Mouse (Mus musculus) skeletal muscle tissue, postnatal 0 days (tissue): ENCODE measurements around the gene Rab7. TPM values are rescaled to one million over a fixed set of nuclear protein-coding genes. Genes with fewer than 3 reads are reported as not detected.

Experiments used
- microRNA-seq, 2 experiments: library from miRNA; unstranded; fragments of <30 nt; microRNA quantifications; one replicate each; pipeline ENCODE4; 2016
- polyA plus RNA-seq: library from polyadenylated mRNA; unstranded; fragments of >200 nt; fragmentation: Nextera tagmentation; extraction: Ambion mirVana; gene quantifications from 2 replicates; pipeline ENCODE4 v1.2.1, GENCODE M21; 2015

The Rab7 gene
- polyA plus RNA-seq = 236 and 256 TPM in 2 replicates

DNA sequence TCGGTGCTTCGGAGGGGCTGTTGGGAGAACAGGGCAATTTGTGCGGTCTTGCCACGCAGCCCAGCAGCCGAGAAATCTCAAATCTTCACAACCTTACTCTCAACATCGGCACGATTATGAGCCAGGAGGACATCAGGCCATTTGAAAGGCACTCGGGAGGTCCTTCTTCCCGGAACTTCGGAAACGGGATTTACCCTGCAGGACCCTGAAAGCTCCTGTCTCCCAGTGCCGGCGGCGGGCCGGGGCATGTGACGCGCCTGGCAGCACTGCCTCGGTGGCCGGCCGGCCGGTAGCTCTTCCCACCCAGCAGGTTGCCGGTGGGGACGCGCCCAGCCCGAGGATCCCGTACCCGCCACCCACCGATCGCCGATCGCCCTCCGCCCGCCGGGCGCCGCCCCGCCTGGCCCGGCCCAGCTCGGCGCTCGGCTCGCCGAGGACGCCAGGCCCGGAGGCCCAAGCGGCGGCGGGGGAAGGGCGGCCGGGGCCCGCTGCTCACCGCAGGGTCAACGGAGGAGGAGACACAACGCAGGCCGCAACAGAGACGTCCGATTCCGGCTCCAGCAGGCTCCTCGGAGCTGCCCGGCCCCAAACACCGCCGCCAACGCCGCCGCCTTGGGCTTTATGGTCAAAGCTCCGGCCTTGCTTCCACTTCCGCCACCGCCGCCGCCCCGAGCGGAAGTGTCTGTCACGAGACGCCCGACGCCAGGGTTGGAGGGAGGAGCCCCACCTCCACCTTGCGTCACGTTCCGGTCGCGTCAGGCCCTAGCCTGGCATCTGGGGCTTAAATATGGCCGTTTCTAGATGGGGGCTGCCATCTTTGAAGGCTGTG is at the start of gene Rab7:
Gene Rab7, minus strand, starts transcription at position 694 of the 829 bp plus-strand sequence.

DNA sequence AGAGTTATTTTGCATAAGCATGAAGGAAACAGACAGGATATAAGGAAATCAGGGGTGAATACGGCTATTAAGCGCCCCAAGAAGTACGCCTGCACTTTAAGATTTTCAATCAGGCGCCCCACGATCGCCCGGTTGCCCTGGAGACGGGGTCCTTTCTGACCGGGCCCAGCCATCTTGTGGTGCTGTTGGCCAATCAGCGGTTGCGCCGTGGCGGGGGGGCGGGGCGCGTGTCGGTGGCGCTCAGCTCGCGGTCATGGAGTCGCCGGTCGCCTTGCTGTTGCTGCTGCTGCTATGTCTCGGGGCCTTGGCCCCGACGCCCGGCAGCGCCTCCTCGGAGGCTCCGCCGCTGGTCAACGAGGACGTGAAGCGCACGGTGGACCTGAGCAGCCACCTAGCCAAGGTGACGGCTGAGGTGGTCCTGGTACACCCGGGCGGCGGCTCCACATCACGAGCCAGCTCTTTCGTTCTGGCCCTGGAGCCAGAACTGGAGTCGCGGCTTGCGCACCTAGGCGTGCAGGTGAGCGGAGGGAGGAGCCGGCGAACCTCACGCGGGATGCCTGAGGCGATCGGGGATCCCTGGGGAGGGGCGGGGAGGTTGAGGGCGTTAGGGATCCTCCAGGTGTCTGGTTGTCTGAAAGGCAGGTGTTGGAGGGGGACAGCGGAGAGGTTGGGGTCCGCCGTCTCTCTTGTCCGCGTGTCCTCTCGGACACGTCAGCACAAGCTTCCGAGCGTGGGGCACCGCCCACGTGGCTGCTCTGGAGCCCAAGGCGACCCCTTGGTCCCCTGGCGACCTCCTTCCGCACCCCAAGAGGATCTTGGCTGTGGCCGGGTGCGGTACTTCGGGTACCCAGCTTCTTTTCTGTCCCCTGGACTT is 39.4 kb upstream of the Rab7 start, which contains the start of gene Rpn1:
Gene Rpn1, plus strand, starts transcription at position 205 of the 874 bp plus-strand sequence.

DNA sequence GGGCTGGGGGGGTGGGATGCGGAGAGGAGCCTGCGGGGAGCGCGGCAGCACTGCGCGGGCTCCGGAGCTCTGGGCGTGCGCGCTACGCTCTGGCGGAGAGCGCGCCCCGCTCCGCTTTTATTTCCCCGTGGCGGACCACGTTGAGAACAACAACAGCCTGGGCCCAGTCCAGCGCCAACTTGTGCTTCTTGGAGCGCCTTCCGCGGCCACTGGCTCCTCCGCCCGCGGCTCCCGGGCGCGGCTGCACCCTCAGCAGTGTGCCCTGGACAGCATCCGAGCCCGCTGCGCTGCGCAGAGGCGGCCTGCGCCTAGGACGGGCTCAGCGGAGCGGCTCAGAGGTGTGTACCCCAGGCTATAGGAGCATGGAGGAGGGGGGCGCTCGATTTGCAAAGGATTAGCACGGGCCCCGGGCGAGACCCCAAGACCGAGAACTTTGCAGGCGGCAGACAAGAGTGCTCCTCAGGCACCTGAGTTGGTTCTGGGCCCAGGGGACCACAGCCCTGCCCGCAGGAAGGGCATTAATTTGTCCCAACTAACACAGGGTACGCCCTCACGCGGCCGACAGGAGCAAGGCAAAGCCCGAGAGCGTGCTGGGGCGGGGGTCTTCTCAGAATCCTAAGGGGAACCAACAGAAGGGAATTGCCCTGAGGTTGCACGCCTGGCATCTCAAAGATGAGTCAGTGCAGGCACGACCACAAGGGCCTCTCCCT is 63.4 kb downstream of the Rab7 start, which contains the start of gene H1fx:
Gene H1fx, minus strand, starts transcription at position 91 of the 710 bp plus-strand sequence.

Small RNA genes lying within 50 kb of the gene (microRNA-seq; reads per million reads assigned to microRNA genes)
- 0.20 to 1.7 reads per million in 2 experiments for gene Gm47286

Other genes starting within 250 kb of the Rab7 start
- gene Rab43, start 233.1 kb downstream of the Rab7 start, polyA plus RNA-seq = 7.4 and 8.5 TPM in 2 replicates
- 1.5 and 2.2 TPM in 2 replicates for gene Gm45140, start 209.5 kb downstream of the Rab7 start, polyA plus RNA-seq
- gene Isy1, start 206.5 kb downstream of the Rab7 start, polyA plus RNA-seq = 21.0 and 30.2 TPM in 2 replicates
- 1,054 and 1,079 TPM in 2 replicates for gene Cnbp, start 194.2 kb downstream of the Rab7 start, polyA plus RNA-seq
- gene Copg1, start 157.5 kb downstream of the Rab7 start, polyA plus RNA-seq = 63.5 and 67.2 TPM in 2 replicates
- gene Hmces, start 131.3 kb downstream of the Rab7 start, polyA plus RNA-seq = 18.7 and 22.7 TPM in 2 replicates
- gene H1fx, start 63.6 kb downstream of the Rab7 start, polyA plus RNA-seq = 21.2 and 25.4 TPM in 2 replicates
- 84.4 and 103 TPM in 2 replicates for gene Rpn1, start 39.2 kb upstream of the Rab7 start, polyA plus RNA-seq
- 9.9 and 13.1 TPM in 2 replicates for gene Gata2, start 148.6 kb upstream of the Rab7 start, polyA plus RNA-seq
- not detected in 2 replicates for gene Dnajb8, start 177.0 kb upstream of the Rab7 start, polyA plus RNA-seq